Mouse (Mus musculus) ES-E14 (cell line): Measurements from ENCODE around the gene Fcgr2b. TPM values are rescaled to one million over a fixed set of nuclear protein-coding genes. Genes with fewer than 3 reads are reported as not detected.

Source experiments
- DNase-seq: peaks from one replicate; pipeline ENCODE4 v3.0.0-alpha.2; 2013; ENCODE audit warnings: low read depth, low spot score
- H3K27ac ChIP-seq: 2 replicates; pipeline ENCODE4 v1.5.1; 2012; ENCODE audit warnings: low read depth, mild to moderate bottlenecking, low read length, moderate library complexity, mixed read lengths; ENCODE audit not compliant: poor library complexity, insufficient read depth, severe bottlenecking
- H3K36me3 ChIP-seq: 2 replicates; pipeline ENCODE4 v1.6.1; 2012; ENCODE audit warnings: mild to moderate bottlenecking, low read length, moderate library complexity, mixed read lengths; ENCODE audit not compliant: control insufficient read depth, poor library complexity, insufficient read depth, severe bottlenecking
- H3K4me1 ChIP-seq, 2 experiments: fragments of 150-350 bp in 1 of 2; sonication (generic) in 1 of 2; 2 replicates each; pipeline ENCODE4 v1.6.1; 2012; ENCODE audit warnings: low read length in 2 of 2, mild to moderate bottlenecking in 1 of 2, mixed read lengths in 1 of 2; ENCODE audit not compliant: control insufficient read depth in 2 of 2, insufficient read depth in 2 of 2, poor library complexity in 1 of 2
- H3K4me3 ChIP-seq, 2 experiments: fragments of 150-350 bp in 1 of 2; sonication (generic) in 1 of 2; 2 replicates each; pipeline ENCODE4 v1.5.1; 2012; ENCODE audit warnings: low read length in 2 of 2, low read depth in 1 of 2, mild to moderate bottlenecking in 1 of 2, mixed read lengths in 1 of 2; ENCODE audit not compliant: insufficient read depth in 1 of 2, poor library complexity in 1 of 2, severe bottlenecking in 1 of 2
- H3K9ac ChIP-seq: 2 replicates; pipeline ENCODE4 v1.6.1; 2012; ENCODE audit warnings: low read depth, mild to moderate bottlenecking, low read length, mixed read lengths; ENCODE audit not compliant: poor library complexity, insufficient read depth, severe bottlenecking
- H3K9me3 ChIP-seq: fragments of 150-350 bp; sonication (generic); 2 replicates; pipeline ENCODE4 v1.6.1; 2012; ENCODE audit warnings: low read depth, mild to moderate bottlenecking, low read length; ENCODE audit not compliant: control insufficient read depth, insufficient read depth
- CHD2 ChIP-seq: IDR thresholded peaks from 2 replicates; pipeline ENCODE4 v1.6.1; 2014; ENCODE audit warnings: mild to moderate bottlenecking, low read depth, low read length, inconsistent platforms
- HCFC1 ChIP-seq: IDR thresholded peaks from 2 replicates; pipeline ENCODE4 v1.6.1; 2012; ENCODE audit warnings: low read length, inconsistent platforms, borderline replicate concordance; ENCODE audit not compliant: insufficient read depth
- MAFK ChIP-seq: IDR thresholded peaks from 2 replicates; pipeline ENCODE4 v1.6.1; 2014; ENCODE audit warnings: mild to moderate bottlenecking, low read depth, low read length, inconsistent platforms; ENCODE audit not compliant: insufficient read depth
- ZC3H11A ChIP-seq: IDR thresholded peaks from 2 replicates; pipeline ENCODE4 v1.6.1; 2012; ENCODE audit warnings: low read depth, mild to moderate bottlenecking, inconsistent platforms, low read length, borderline replicate concordance
- ZNF384 ChIP-seq: IDR thresholded peaks from 2 replicates; pipeline ENCODE4 v1.6.1; 2012; ENCODE audit warnings: low read depth, low read length, inconsistent platforms
- in situ Hi-C, 2 experiments: fragments of 600-800 bp; cut with MboI; formaldehyde crosslinking; loops; one replicate each; pipeline ENCODE4 v1.15.1; 2025; ENCODE audit warnings: low sequenced_read_pairs in 2 of 2, inconsistent platforms in 1 of 2; ENCODE audit not compliant: unreplicated experiment in 2 of 2
- total RNA-seq: library from RNA; depleted of rRNA; stranded (reverse); fragments of 300-350 nt; gene quantifications from 2 replicates; pipeline ENCODE4 v1.2.3, GENCODE M21; 2012; rRNA removed

The Fcgr2b gene
- total RNA-seq, 1 experiment: 2.4 TPM

GRCm38 (mm10) chr1:170919308-170919707 lies 57.0 kb downstream of the Fcgr2b start:
- no peaks in the 10 kb centered on the region for H3K4me1 ChIP-seq
- H3K36me3 ChIP-seq: no peaks in the 10 kb centered on the region
- H3K27ac ChIP-seq: no peak overlapping the region
- in situ Hi-C loops: no loop called here
- no peak overlapping the region for H3K4me3 ChIP-seq
- TF ChIP-seq ZNF384 (no peak), ZC3H11A (no peak), HCFC1 (no peak), CHD2 (no peak), MAFK (no peak)
- H3K9ac ChIP-seq: no peak overlapping the region
- H3K9me3 ChIP-seq: no peaks in the 10 kb centered on the region
- DNase-seq: no peak

DNA sequence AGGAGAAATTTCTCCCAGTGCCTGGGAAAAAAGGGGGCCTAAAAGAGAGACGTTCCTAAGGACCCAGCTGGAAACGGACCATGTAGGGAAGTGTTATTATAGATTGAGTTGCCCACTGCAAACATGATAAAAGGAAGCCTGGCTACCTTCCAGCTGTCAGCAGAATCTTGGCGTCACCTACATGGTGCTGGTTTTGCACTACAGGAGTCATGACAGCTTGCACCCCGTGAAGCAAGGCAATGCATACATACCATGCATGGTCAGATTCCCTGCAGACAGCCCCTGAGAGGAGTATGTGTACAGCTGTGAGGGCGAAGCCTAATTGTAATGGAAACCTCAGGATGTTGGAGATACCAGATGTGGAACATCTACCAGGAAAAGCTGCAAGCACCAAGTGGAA lies 60.7 kb downstream of the Fcgr2b start:
- Histone ChIP-seq H3K36me3 (no peaks in the 10 kb centered on the region), H3K9me3 (no peaks in the 10 kb centered on the region), H3K9ac (no peak overlapping the region), H3K4me3 (no peak overlapping the region), H3K4me1 (no peaks in the 10 kb centered on the region), H3K27ac (no peak overlapping the region)
- no peak for TF ChIP-seq ZNF384
- no peak for TF ChIP-seq CHD2
- TF ChIP-seq MAFK: no peak
- TF ChIP-seq HCFC1: no peak
- TF ChIP-seq ZC3H11A: no peak
- in situ Hi-C loops: no loop called here
- no peak for DNase-seq

DNA sequence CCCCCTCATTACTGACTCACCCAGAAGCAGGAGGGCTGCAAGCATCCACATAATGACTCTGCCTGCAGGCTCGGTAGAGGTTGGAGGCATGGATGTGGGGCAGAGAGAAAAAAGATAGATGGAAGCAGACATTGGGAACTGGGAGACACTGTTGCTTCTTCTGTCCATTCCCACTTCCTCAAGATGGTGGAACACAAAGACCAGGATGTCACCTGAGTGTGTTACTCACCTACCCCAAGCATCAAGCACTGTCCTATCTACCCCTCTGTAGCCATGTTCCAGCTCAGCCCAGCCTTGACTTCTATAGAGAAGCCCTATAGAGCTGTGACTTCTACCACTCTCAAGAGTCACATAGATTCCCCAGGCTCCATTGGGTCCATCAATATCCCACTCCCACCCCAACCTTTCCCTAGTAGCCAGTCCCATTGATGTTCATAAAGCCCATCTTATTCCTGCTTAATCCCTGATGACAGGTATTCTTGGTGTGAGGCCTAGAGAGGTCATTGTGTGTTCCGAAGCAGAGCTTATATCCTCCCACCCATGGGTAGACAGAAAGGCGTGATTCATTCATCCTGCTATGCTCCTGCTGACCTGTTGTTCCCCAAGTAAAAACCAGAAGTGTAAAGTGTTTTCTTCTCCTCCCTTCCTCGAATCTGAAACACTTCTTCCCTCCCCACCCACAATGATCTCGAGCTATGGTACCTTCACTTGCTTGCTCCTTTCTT lies 63.3 kb downstream of the Fcgr2b start, which contains the start of gene Fcrlb:
Fcrlb (minus strand) TSS at position 51 of the 725 bp plus-strand sequence.
- in situ Hi-C loops: no loop called here
- TF ChIP-seq MAFK (no peak), ZNF384 (no peak), CHD2 (no peak), ZC3H11A (no peak), HCFC1 (no peak)
- Histone ChIP-seq H3K9me3 (no peaks in the 10 kb centered on the region), H3K36me3 (no peaks in the 10 kb centered on the region), H3K4me1 (peaks cover 0 to 2% of the 10 kb centered on the region in 2 experiments; a peak in 1 of 4 replicates), H3K9ac (no peak within 1 kb of the TSS), H3K4me3 (no peak within 1 kb of the TSS), H3K27ac (no peak within 1 kb of the TSS)
- DNase-seq: no peak

GRCm38 (mm10) chr1:170911907-170912660 lies 64.3 kb downstream of the Fcgr2b start:
- H3K9me3 ChIP-seq: no peaks in the 10 kb centered on the region
- H3K4me3 ChIP-seq: no peak overlapping the region
- DNase-seq: no peak
- TF ChIP-seq MAFK (no peak), ZNF384 (no peak), CHD2 (no peak), ZC3H11A (no peak), HCFC1 (no peak)
- H3K4me1 ChIP-seq: peaks cover 2% of the 10 kb centered on the region in 2 experiments; a peak in 1 of 4 replicates
- H3K36me3 ChIP-seq: no peaks in the 10 kb centered on the region
- H3K27ac ChIP-seq: no peak overlapping the region
- in situ Hi-C loops: no loop called here
- H3K9ac ChIP-seq: no peak overlapping the region

Other genes starting within 250 kb of the Fcgr2b start
- 33.2 and 39.0 TPM in 2 replicates for gene Atf6, start 108.8 kb downstream of the Fcgr2b start, total RNA-seq
- 2.8 and 3.5 TPM in 2 replicates for gene Gm26620, start 91.5 kb downstream of the Fcgr2b start, total RNA-seq
- 35.0 and 47.6 TPM in 2 replicates for gene Dusp12, start 91.0 kb downstream of the Fcgr2b start, total RNA-seq
- gene Fcrlb, start 63.6 kb downstream of the Fcgr2b start, total RNA-seq: 0.16 TPM in 1 of 2 replicates, not detected in the other
- gene Fcrla, start 49.0 kb downstream of the Fcgr2b start, total RNA-seq: not detected in 2 replicates
- gene Fcgr4, start 42.4 kb upstream of the Fcgr2b start, total RNA-seq: 0.49 TPM in 1 of 2 replicates, not detected in the other
- 0.32 and 0.40 TPM in 2 replicates for gene Fcgr3, start 88.4 kb upstream of the Fcgr2b start, total RNA-seq
- not detected in 2 replicates for gene Cfap126, start 137.4 kb upstream of the Fcgr2b start, total RNA-seq
- 55.0 and 57.9 TPM in 2 replicates for gene Sdhc, start 174.1 kb upstream of the Fcgr2b start, total RNA-seq
- 0.36 TPM in 1 of 2 replicates, not detected in the other for gene Mpz, start 174.2 kb upstream of the Fcgr2b start, total RNA-seq
- 0.63 and 2.2 TPM in 2 replicates for gene Pcp4l1, start 219.7 kb upstream of the Fcgr2b start, total RNA-seq
- 0.71 and 1.2 TPM in 2 replicates for gene Nr1i3, start 237.4 kb upstream of the Fcgr2b start, total RNA-seq
- gene Tomm40l, start 246.0 kb upstream of the Fcgr2b start, total RNA-seq: 22.0 and 27.5 TPM in 2 replicates
- gene Apoa2, start 248.5 kb upstream of the Fcgr2b start, total RNA-seq: 0.98 and 2.0 TPM in 2 replicates